8 mouse cellular contexts compared by ENCODE assay signal in the genomic region with DNA sequence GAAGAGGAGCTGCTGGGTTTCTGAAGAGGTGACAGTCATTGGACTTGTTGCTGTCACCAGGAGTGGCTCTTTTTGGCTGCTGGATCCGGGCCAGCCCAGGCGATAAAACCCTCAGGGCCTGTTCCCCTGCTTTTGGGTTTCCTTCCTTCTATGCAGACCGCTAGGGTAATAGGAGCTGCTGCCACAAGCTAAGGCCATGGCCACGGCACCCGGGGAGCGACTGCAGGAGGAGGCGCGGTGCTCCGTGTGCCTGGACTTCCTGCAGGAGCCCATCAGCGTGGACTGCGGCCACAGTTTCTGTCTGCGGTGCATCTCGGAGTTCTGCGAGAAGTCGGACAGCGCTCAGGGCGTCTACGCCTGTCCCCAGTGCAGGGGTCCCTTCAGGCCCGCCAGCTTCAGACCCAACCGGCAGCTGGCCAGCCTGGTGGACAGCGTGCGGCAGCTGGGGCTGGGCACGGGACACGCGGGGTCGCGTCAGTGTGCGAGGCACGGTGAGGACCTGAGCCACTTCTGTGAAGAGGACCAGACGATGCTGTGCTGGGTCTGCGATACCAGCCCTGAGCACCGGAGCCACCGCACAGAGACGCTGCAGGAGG. TPM values are rescaled to one million over a fixed set of nuclear protein-coding genes. Genes with fewer than 3 reads are reported as not detected.
DNase-seq lines count a peak whose midpoint lies in the region; ATAC-seq lines count a peak whose summit lies in the region.

A gene (plus strand): TSS at position 194 of the 596 bp plus-strand sequence.

- 4% methylated on average over 34 of the region's 34 CpGs for WGBS in heart, embryonic 15.5 days

- peaks cover 7% of the 10 kb centered on the region for H3K4me1 ChIP-seq in heart, embryonic 15.5 days (replicated peaks)

- H3K9me3 ChIP-seq in heart, embryonic 15.5 days (replicated peaks) = no peaks in the 10 kb centered on the region

- peak; percentile 34; the same call in 1 of the 2 replicates for ATAC-seq in frontal cortex, adult (ENCODE audit: low TSS enrichment)
- no peak for ATAC-seq in heart, embryonic 15.5 days (replicated peaks; ENCODE audit: insufficient number of reproducible peaks, insufficient read depth, low FRiP score, low read depth)

- H3K36me3 ChIP-seq in heart, embryonic 15.5 days = no peaks in the 10 kb centered on the region

- peak within 1 kb of the TSS; percentile 12; the same call in 1 of the 2 replicates for H3K9ac ChIP-seq in heart, embryonic 15.5 days

- peak within 1 kb of the TSS; percentile 73 for H3K4me2 ChIP-seq in heart, embryonic 15.5 days

- DNase-seq in frontal cortex, postnatal 14 days (ENCODE audit: low spot score in 2 of 2) = no peak
- DNase-seq in urinary bladder, postnatal 25 days (ENCODE audit: low spot score) = peak; percentile 8
- DNase-seq in urinary bladder, postnatal 4 days (ENCODE audit: low spot score in 2 of 2) = no peak
- peak; percentile 80 for DNase-seq in liver
- peak; percentile 51 for DNase-seq in retina, postnatal 1 day
- no peak for DNase-seq in thymus, postnatal 10 days (ENCODE audit: low spot score in 2 of 2)

- peak within 1 kb of the TSS; percentile 43 for H3K4me3 ChIP-seq in heart, embryonic 15.5 days

- no peak within 1 kb of the TSS for H3K27ac ChIP-seq in heart, embryonic 15.5 days

- peaks cover 44% of the 10 kb centered on the region for H3K27me3 ChIP-seq in heart, embryonic 15.5 days

RNA-seq across cellular contexts. Expression of the gene that starts here (rescaled TPM):
- 0.16 and 0.44 TPM in 2 replicates for polyA plus RNA-seq in heart, embryonic 15.5 days (2015; fragmentation: Nextera tagmentation; extraction: Ambion mirVana)

Comparison
In these comparisons a context has a peak if more than half of its experiments do, and no peak if none do; other contexts are left out.
1. DNase-seq: peak in urinary bladder, postnatal 25 days (single experiment), liver (single experiment) and retina, postnatal 1 day (single experiment); none in frontal cortex, postnatal 14 days (0 of 2), urinary bladder, postnatal 4 days (0 of 2) and thymus, postnatal 10 days (0 of 2).